Mouse (Mus musculus): ENCODE data around the gene Ssh2.

Ssh2 gene

DNA sequence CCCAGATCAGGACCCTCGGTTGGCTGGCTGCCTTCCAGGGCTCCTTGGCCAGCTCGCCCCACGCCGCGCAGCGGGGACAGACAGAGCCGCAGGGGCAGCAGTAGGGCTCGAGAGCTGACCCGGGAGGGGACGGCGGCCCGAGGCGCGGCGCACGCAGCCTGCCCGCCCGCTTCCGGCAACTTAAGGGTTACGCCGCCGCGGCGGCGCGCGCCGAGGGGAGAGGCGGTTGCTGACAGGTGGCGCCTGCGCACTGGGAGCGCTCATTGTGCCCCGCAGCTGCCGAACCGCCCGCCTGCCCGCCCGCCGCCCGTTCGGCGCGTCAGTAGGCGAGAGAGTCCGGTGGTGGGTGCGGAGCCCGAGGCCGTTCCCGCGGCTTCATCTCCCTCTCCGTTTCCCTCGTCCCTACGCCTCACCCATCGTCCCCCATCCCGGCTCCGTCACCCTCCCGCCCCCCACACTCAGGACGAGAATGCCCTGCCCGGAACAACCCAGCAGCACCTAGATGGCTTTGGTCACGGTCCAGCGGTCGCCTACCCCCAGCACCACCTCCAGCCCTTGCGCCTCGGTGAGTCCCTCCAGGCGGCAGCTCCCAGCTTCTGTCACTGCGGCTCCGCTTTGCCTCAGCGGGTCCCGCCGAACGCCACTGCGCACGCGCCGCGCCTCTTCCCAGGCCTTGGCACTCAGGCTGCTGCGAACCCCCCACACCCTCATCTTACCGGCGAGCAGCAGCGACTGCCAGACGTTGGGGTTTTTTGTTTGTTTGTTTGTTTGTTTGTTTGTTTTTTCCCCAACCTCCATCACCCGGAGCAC, at the start of gene Ssh2:
Gene Ssh2 (plus strand): TSS at position 337 of the 810 bp plus-strand sequence.
- peak; percentile 82 to 83 for DNase-seq (ENCODE audit: low spot score in 2 of 2)

- no peak for DNase-seq (ENCODE audit: low spot score in 2 of 2)
Measured at GRCm38 (mm10) chr11:77173731-77174130, 42.4 kb upstream of the Ssh2 start.

- DNase-seq (ENCODE audit: low spot score in 2 of 2), result no peak
Measured at GRCm38 (mm10) chr11:77174531-77174930, 41.6 kb upstream of the Ssh2 start.

DNA sequence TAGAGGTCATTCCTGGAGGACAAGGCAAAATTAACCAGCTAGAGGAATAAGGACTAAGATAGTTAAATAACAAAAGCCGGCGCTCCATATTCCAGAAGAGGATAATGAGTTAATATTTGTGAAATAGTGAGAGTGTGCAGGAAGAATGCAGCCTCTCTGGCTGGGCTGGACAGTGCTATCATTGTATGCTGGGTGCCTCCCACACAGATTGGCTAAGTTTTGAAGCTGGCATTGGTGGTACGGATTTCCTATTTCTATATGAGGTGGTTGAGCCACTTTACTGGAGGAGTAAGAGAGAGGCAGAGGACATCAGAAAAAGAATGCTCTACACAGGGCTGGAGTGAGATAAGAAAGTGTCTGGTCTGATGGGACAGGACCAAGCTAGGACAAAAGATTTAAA, 36.3 kb upstream of the Ssh2 start:
- no peak for DNase-seq (ENCODE audit: low spot score in 2 of 2)

GRCm38 (mm10) chr11:77180886-77181285, 35.2 kb upstream of the Ssh2 start:
- DNase-seq (ENCODE audit: low spot score in 2 of 2), result no peak

DNA sequence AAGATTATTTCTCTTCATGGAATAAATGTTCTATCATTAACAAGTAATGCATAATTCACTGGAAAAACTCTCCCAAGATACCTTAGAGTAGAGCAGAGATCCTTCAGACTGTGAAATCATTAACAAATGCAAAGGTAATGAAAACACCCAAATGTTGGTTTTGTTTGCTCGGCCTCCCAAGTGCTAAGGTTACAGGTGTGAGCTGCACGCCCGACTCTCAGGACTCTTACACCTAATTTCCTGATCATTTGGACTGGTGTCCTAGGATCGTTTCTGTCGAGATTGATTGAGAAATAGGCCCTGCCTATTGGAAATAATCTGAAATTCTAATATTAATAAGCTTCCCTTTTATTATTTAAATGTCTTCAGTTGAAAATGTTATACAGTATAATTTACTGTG, 34.6 kb upstream of the Ssh2 start:
- no peak for DNase-seq (ENCODE audit: low spot score in 2 of 2)

DNA sequence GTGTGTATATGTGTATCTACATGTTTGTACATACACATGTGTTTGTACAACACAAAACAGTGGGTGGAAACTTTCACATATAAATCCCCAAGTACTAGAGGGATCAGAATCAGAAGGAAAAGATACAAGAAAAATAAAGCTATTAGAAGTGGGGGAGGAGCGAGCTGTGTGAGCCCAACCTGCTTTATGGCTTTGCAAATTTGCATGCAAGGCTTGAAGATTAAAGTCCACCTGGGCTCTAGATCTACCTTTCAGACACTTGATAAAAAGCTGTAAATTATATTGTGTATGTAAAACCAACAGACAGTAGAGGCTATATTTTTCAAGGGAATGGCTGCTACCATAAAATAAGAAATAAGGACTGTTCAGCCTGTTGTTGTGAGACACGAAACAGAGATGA, 34.0 kb upstream of the Ssh2 start:
- no peak for DNase-seq (ENCODE audit: low spot score in 2 of 2)

GRCm38 (mm10) chr11:77182616-77183015, 33.5 kb upstream of the Ssh2 start:
- DNase-seq (ENCODE audit: low spot score in 2 of 2), result no peak

DNA sequence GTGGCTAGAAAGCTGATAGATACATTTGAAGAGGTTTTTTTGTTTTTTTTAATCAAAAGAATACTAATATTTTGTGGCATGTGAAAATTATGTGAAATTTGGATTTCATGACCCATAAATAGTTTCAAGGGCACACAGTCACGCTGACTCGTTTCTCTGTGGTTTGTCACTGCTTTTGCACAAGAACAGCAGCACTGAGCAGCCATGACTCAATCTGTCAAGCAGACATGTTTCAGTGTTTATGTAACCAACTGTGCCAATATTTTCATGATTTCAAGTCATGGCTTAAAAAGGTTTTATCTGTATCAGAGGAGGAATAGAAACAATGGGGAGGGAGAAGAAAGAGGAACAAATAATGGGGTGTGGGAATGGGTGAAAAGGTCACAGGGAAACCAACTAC, 31.2 kb upstream of the Ssh2 start:
- DNase-seq (ENCODE audit: low spot score in 2 of 2), result no peak

- no peak for DNase-seq (ENCODE audit: low spot score in 2 of 2)
Measured at GRCm38 (mm10) chr11:77188868-77189267, 27.2 kb upstream of the Ssh2 start, which contains the start of gene Efcab5. Gene Efcab5 (minus strand): TSS chr11:77188968.

GRCm38 (mm10) chr11:77193410-77193809, 22.7 kb upstream of the Ssh2 start:
- DNase-seq (ENCODE audit: low spot score in 2 of 2), result no peak

- DNase-seq (ENCODE audit: low spot score in 2 of 2), result no peak
Measured at GRCm38 (mm10) chr11:77193941-77194553, 22.0 kb upstream of the Ssh2 start.

DNA sequence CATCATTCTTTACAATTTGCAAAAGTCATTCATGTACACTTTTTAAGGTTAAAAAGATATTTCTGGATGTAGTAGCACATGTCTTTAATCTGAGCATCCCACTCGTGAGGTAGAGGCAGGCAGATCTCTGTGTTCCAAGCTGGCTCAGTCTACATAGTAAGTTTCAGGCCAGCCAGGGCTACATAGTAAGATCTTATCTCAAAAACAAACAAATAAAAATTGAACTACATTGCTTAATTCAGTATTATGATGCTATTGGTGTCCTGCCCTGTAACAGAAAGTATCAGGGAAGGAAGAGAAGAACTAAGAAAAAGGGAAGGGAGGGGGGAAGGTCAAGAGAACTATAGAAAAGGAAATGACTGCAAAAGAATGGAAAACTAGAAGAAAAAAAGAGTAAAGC, 21.3 kb upstream of the Ssh2 start:
- no peak for DNase-seq (ENCODE audit: low spot score in 2 of 2)

DNA sequence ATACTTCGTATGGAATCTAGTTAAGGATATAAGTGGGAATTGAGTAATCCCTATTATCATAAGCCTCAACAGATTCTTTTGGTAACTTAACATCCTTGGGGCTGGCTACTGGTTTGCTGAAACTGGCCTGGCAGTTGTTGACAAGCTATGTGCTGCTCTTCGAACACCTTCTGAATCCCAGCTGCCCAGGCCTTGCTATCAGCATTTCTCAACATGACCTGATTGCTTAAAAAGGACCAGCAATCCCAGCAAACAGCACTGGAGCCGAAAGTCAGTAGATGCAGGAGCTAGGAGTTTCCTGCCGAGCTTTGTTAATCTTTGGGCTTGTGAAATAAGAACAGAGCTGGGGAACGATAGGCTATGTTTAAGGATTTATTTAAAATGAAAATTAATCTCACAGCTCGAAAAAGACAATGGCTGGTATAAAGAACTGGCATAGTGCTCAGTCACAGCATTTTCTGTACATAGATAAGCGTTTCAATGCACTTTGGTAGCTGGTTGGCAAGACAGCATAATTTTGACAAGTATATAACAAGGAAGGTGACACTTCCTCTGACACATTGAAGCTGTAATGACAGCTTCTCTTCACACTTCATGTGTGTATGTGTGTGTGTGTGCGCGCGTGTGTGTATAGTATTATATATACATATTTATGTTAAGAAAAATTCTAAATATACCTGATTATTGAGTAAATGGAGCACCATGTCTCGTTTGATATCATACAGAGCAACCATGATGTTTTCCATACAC, 20.6 kb upstream of the Ssh2 start:
- DNase-seq (ENCODE audit: low spot score in 2 of 2), result no peak

GRCm38 (mm10) chr11:77196181-77197143, 19.6 kb upstream of the Ssh2 start:
- peak; percentile 61 to 68 for DNase-seq (ENCODE audit: low spot score in 2 of 2)

DNA sequence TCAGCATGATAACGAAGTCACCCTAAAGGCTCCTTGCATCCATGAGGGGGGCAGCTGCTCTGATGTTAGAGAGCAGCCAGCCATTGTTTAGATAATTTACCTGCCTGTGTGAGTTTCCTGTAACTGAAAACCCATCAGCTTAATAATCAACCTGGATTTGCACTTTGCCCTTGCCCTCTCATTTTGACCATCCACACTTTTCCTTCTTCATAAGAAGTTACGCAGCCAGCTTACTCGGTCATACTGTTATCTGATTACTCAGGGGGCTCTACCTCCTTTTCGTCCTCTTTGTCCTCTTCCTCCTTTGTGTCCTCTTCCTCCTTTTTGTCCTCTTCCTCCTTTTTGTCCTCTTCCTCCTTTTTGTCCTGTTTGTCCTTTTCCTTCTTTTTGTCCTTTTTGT, 16.5 kb upstream of the Ssh2 start:
- DNase-seq (ENCODE audit: low spot score in 2 of 2), result no peak

DNA sequence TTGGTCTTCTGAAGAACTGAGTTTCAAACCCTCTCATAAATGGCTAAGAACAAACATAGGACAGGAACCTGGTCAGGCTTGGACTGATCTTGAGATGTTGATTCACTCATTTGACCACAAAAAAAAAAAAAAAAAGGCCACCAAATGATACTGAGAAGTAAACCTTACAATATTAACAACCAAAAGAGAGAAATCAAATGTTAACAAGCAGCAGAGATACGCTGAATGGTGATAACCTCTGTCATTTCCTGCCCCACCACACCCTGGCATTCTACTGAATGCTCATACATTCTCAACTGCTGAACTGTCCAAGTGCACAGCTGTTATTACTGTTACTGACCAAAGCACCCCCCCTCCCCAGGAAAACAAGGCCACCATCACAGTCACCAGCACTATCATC, 15.4 kb upstream of the Ssh2 start:
- no peak for DNase-seq (ENCODE audit: low spot score in 2 of 2)

GRCm38 (mm10) chr11:77214142-77214692, 1.9 kb upstream of the Ssh2 start:
- DNase-seq (ENCODE audit: low spot score in 2 of 2), result peak; percentile 24 to 48

- DNase-seq (ENCODE audit: low spot score in 2 of 2), result peak; percentile 79 to 85
Measured at GRCm38 (mm10) chr11:77214755-77215154, 1.3 kb upstream of the Ssh2 start.

GRCm38 (mm10) chr11:77215483-77215882, 604 bp upstream of the Ssh2 start:
- DNase-seq (ENCODE audit: low spot score in 2 of 2), result no peak

DNA sequence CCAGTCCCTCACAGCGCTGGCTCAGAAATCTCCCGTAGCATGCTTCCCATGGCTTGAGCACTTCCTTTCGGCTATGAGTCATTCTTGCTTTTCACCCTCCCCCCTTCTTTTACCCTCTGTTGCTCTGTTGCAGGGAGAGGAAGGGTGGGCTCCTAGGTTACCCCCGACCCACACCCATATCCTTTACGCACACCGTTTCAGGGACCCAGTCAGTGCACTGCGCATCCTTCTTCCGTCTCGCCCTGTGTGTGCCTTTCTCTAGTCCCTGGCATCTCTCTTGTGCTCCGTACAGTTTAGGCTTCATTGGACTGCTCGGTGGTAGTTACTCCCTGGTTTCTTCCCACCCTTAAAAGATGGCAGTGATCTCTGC, 659 bp downstream of the Ssh2 start:
- peak; percentile 8 to 31 for DNase-seq (ENCODE audit: low spot score in 2 of 2)

Measured in spleen, postnatal 36 days (tissue).